Mouse (Mus musculus): ENCODE results near the gene Zswim3. TPM values are rescaled to one million over a fixed set of nuclear protein-coding genes. Genes with fewer than 3 reads are reported as not detected.

Gene Zswim3
- total and polyA plus RNA-seq, 2 experiments from 2014 or later: 5.2 to 6.7 TPM

DNA sequence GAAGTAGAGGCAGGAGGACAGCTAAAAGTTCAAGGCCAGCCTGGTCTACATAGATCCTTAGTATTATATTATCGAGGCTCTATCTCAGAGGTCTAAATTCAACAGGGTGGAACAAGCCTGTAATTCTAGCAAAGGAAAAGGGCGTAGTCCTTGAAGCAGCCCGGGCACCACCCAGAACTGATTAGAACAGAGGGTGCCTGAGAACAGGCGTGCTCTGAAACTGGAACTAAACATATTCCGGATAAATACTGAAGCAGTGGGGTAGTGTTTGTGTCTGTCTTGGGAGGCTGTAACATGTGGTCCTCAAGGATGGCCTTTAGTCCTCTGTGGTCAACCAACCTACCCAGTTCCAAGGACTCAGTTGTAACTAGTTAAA lies 30.9 kb upstream of the Zswim3 start:
- no peaks in the 10 kb centered on the region for H3K9me3 ChIP-seq (ENCODE audit: low read length)
- no peaks in the 10 kb centered on the region for H3K27me3 ChIP-seq (ENCODE audit: insufficient read depth, low read length)
- H3K27ac ChIP-seq (ENCODE audit: low read depth, low read length): no peak overlapping the region
- H3K9ac ChIP-seq: no peak overlapping the region
- 92% methylated on average over 5 of the region's 5 CpGs for WGBS
- no peak for ATAC-seq
- H3K36me3 ChIP-seq (ENCODE audit: insufficient read depth): no peaks in the 10 kb centered on the region
- H3K4me3 ChIP-seq (ENCODE audit: low read depth, low read length): no peak overlapping the region
- no peak overlapping the region for H3K4me2 ChIP-seq (ENCODE audit: low read depth)
- DNase-seq: no peak
- no peak for TF ChIP-seq CTCF (IDR thresholded peaks at IDR 0.05; ENCODE audit: low read depth)
- H3K4me1 ChIP-seq (ENCODE audit: insufficient read depth): no peaks in the 10 kb centered on the region; the same call in 1 of the 2 replicates

GRCm38 (mm10) chr2:164776130-164776529 lies 28.8 kb upstream of the Zswim3 start:
- WGBS: 85% methylated on average over 6 of the region's 6 CpGs
- no peak for TF ChIP-seq CTCF (IDR thresholded peaks at IDR 0.05; ENCODE audit: low read depth)
- no peak for ATAC-seq

DNA sequence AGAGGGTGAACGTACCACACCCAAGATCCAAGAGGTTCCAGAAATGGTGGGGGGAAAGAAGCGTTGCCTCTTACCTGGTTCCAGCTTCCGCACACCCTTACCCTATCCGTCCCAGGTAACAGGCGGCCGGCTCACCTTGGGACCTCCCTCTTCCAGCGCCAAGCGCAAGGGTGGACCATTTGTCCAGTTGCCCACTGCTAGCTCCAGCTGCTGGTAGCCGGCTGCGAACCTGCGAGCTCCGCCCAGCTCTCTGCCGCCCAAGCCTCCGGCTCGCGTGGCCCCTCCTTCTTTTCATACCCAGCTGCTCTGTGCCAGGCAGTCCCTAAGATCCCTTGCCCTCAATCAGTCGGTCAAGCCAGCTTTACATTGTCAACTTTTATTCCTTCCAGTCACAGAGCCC lies 28.1 kb upstream of the Zswim3 start:
- ATAC-seq: no peak
- Histone ChIP-seq H3K9me3 (ENCODE audit: low read length) (no peaks in the 10 kb centered on the region), H3K4me1 (ENCODE audit: insufficient read depth) (no peaks in the 10 kb centered on the region), H3K36me3 (ENCODE audit: insufficient read depth) (no peaks in the 10 kb centered on the region), H3K9ac (no peak overlapping the region), H3K4me3 (ENCODE audit: low read depth, low read length) (no peak overlapping the region), H3K27me3 (ENCODE audit: insufficient read depth, low read length) (no peaks in the 10 kb centered on the region), H3K4me2 (ENCODE audit: low read depth) (no peak overlapping the region), H3K27ac (ENCODE audit: low read depth, low read length) (no peak overlapping the region)
- DNase-seq: no peak
- WGBS: 71% methylated on average over 17 of the region's 17 CpGs
- no peak for TF ChIP-seq CTCF (IDR thresholded peaks at IDR 0.05; ENCODE audit: low read depth)

More at GRCm38 (mm10) chr2:164776130-164776529, 28.8 kb upstream of the Zswim3 start:
- Histone ChIP-seq H3K4me1 (ENCODE audit: insufficient read depth) (no peaks in the 10 kb centered on the region), H3K4me2 (ENCODE audit: low read depth) (no peak overlapping the region), H3K27me3 (ENCODE audit: insufficient read depth, low read length) (no peaks in the 10 kb centered on the region), H3K4me3 (ENCODE audit: low read depth, low read length) (no peak overlapping the region), H3K27ac (ENCODE audit: low read depth, low read length) (no peak overlapping the region), H3K36me3 (ENCODE audit: insufficient read depth) (no peaks in the 10 kb centered on the region), H3K9me3 (ENCODE audit: low read length) (no peaks in the 10 kb centered on the region), H3K9ac (no peak overlapping the region)
- no peak for DNase-seq

GRCm38 (mm10) chr2:164777246-164778014 lies 27.5 kb upstream of the Zswim3 start:
- no peak for ATAC-seq
- no peak overlapping the region for H3K27ac ChIP-seq (ENCODE audit: low read depth, low read length)
- no peak overlapping the region for H3K9ac ChIP-seq
- no peak for DNase-seq
- H3K4me2 ChIP-seq (ENCODE audit: low read depth): no peak overlapping the region
- no peaks in the 10 kb centered on the region for H3K4me1 ChIP-seq (ENCODE audit: insufficient read depth)
- no peaks in the 10 kb centered on the region for H3K36me3 ChIP-seq (ENCODE audit: insufficient read depth)
- no peaks in the 10 kb centered on the region for H3K9me3 ChIP-seq (ENCODE audit: low read length)
- no peaks in the 10 kb centered on the region for H3K27me3 ChIP-seq (ENCODE audit: insufficient read depth, low read length)
- no peak for TF ChIP-seq CTCF (IDR thresholded peaks at IDR 0.05; ENCODE audit: low read depth)
- no peak overlapping the region for H3K4me3 ChIP-seq (ENCODE audit: low read depth, low read length)
- 80% methylated on average over 30 of the region's 30 CpGs for WGBS

DNA sequence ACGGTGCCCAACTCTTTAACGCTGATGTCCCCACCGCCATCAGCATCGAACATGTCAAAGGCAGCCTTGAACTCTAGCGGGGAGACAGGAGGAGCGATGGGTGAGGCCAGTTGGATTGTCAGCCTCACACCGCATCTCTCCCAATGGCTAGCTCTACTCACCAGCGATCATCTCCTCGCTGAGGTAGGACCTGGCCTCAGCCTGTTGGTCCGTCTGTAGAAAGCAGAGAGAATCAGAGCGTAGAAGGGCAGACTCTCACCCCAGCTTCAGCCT lies 26.9 kb upstream of the Zswim3 start:
- Histone ChIP-seq H3K27me3 (ENCODE audit: insufficient read depth, low read length) (no peaks in the 10 kb centered on the region), H3K36me3 (ENCODE audit: insufficient read depth) (no peaks in the 10 kb centered on the region), H3K4me1 (ENCODE audit: insufficient read depth) (no peaks in the 10 kb centered on the region), H3K9ac (no peak overlapping the region), H3K4me2 (ENCODE audit: low read depth) (no peak overlapping the region), H3K9me3 (ENCODE audit: low read length) (no peaks in the 10 kb centered on the region), H3K27ac (ENCODE audit: low read depth, low read length) (no peak overlapping the region), H3K4me3 (ENCODE audit: low read depth, low read length) (no peak overlapping the region)
- 96% methylated on average over 11 of the region's 11 CpGs for WGBS
- DNase-seq (no peak), ATAC-seq (no peak)
- no peak for TF ChIP-seq CTCF (IDR thresholded peaks at IDR 0.05; ENCODE audit: low read depth)

GRCm38 (mm10) chr2:164778809-164779208 lies 26.1 kb upstream of the Zswim3 start:
- DNase-seq: no peak
- Histone ChIP-seq H3K9me3 (ENCODE audit: low read length) (no peaks in the 10 kb centered on the region), H3K36me3 (ENCODE audit: insufficient read depth) (no peaks in the 10 kb centered on the region), H3K4me1 (ENCODE audit: insufficient read depth) (no peaks in the 10 kb centered on the region), H3K9ac (no peak overlapping the region), H3K4me2 (ENCODE audit: low read depth) (no peak overlapping the region), H3K27ac (ENCODE audit: low read depth, low read length) (no peak overlapping the region), H3K4me3 (ENCODE audit: low read depth, low read length) (no peak overlapping the region), H3K27me3 (ENCODE audit: insufficient read depth, low read length) (no peaks in the 10 kb centered on the region)
- 82% methylated on average over 7 of the region's 7 CpGs for WGBS
- no peak for TF ChIP-seq CTCF (IDR thresholded peaks at IDR 0.05; ENCODE audit: low read depth)
- ATAC-seq: no peak

- Histone ChIP-seq H3K36me3 (ENCODE audit: insufficient read depth) (no peaks in the 10 kb centered on the region), H3K27me3 (ENCODE audit: insufficient read depth, low read length) (no peaks in the 10 kb centered on the region), H3K27ac (ENCODE audit: low read depth, low read length) (no peak within 1 kb of the TSS), H3K4me1 (ENCODE audit: insufficient read depth) (no peaks in the 10 kb centered on the region), H3K9ac (no peak within 1 kb of the TSS), H3K9me3 (ENCODE audit: low read length) (no peaks in the 10 kb centered on the region), H3K4me2 (ENCODE audit: low read depth) (no peak within 1 kb of the TSS), H3K4me3 (ENCODE audit: low read depth, low read length) (no peak within 1 kb of the TSS)
- ATAC-seq: no peak
- no peak for DNase-seq
- TF ChIP-seq CTCF (IDR thresholded peaks at IDR 0.05; ENCODE audit: low read depth): no peak
- 73% methylated on average over 8 of the region's 8 CpGs for WGBS
Measured at GRCm38 (mm10) chr2:164779481-164780086, 25.3 kb upstream of the Zswim3 start, which contains the start of gene Tnnc2. Gene Tnnc2 (minus strand): TSS chr2:164779967.
